Mouse (Mus musculus): Measurements from ENCODE around the gene Efs.

DNA sequence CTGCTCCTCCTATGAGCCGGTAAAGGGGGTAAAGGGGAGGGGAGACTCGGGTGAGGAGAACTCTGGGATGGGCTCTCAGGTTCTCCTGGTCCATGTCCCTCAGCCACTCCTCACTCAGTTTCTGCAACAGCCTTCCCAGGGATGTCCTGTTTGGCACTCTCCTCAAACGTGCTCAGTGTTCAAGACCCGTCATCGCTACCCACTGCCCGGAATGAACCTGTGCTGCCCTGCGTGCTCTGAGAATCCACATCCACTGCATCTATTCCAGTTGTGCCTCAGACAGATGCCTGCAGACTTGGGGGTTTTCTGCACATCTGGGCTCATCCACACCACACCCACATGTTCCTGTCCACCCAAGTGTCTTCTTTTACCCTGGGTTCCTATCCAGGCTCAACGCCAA is 16.6 kb upstream of the Efs start:
- TF ChIP-seq CTCF (IDR thresholded peaks at IDR 0.05) (no peak), EP300 (IDR thresholded peaks at IDR 0.05; ENCODE audit: insufficient read depth, low read depth, low read length) (peak; percentile 96), POLR2A (IDR thresholded peaks at IDR 0.05; ENCODE audit: insufficient read depth, low read depth, low read length) (peak; percentile 74)

Measured in heart, adult 2 months (tissue).